Mouse (Mus musculus) megakaryocyte, embryonic 14.5 days (primary cell): ENCODE measurements around the gene Taar7b.

Source experiments
- FLI1 ChIP-seq: IDR thresholded peaks from 2 replicates; pipeline ENCODE4 v1.6.1; 2012; ENCODE audit warnings: low read length, inconsistent platforms, mixed read lengths
- GATA1 ChIP-seq: IDR thresholded peaks from 3 replicates; pipeline ENCODE4 v1.6.1; 2012; ENCODE audit warnings: mixed read lengths, low read length, inconsistent platforms, borderline replicate concordance

DNA sequence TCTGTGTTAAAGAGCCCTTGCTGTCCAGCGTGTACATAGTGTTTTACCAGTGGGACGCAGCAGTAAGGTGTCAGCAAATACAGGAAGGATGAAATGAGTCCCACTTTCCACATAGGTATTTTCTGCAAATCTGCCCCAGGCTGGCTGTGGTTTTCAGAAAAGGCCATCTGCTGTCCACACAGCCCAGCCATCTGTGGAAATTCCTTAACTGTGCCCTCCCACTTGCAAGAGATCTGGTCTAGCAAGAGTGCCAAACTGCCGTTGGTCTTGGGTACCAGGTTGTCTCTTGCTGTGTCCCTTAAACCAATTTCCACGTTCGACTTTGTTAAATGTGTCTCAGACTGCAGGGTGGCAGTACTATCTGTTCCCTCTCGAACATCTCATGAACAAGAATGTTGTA, 48.0 kb upstream of the Taar7b start:
- TF ChIP-seq GATA1 (no peak), FLI1 (no peak)
